Mouse (Mus musculus): ENCODE data around the gene Tbrg1. TPM values are rescaled to one million over a fixed set of nuclear protein-coding genes. Genes with fewer than 3 reads are reported as not detected.

Tbrg1 gene
- total RNA-seq, 2 experiments from 2014 or later: 50.8 to 50.9 TPM

Other genes with a start within 250 kb of the Tbrg1 start
- 10 to 100 TPM; 19.0 to 22.3 TPM for gene Robo3, start 224.1 kb downstream of the Tbrg1 start, total RNA-seq (2021)
- 10 to 100 TPM; 22.3 to 22.7 TPM for gene Msantd2, start 168.0 kb downstream of the Tbrg1 start, total RNA-seq (2021)
- 10 to 100 TPM; 26.9 to 27.8 TPM for gene Esam, start 129.2 kb downstream of the Tbrg1 start, total RNA-seq (2021)
- gene Vsig2, start 118.1 kb downstream of the Tbrg1 start, total RNA-seq (2021): 1 to 10 TPM; 3.5 to 6.2 TPM
- gene Nrgn, start 104.4 kb downstream of the Tbrg1 start, total RNA-seq (2021): 1,000 to 10,000 TPM; 1,609 to 1,636 TPM
- gene Siae, start 101.6 kb downstream of the Tbrg1 start, total RNA-seq (2021): 10 to 100 TPM; 12.1 to 14.0 TPM
- 1 to 10 TPM; 1.5 to 4.3 TPM for gene Spa17, start 43.6 kb downstream of the Tbrg1 start, total RNA-seq (2021)
- not detected for gene Panx3, start 11.9 kb upstream of the Tbrg1 start, total RNA-seq (2021)
- not detected for gene Olfr160, start 58.9 kb upstream of the Tbrg1 start, total RNA-seq (2021)
- gene Olfr874, start 87.8 kb upstream of the Tbrg1 start, total RNA-seq (2021): not detected
- not detected for gene Olfr875, start 114.5 kb upstream of the Tbrg1 start, total RNA-seq (2021)
- not detected for gene Olfr876, start 145.7 kb upstream of the Tbrg1 start, total RNA-seq (2021)
- gene Olfr877, start 197.0 kb upstream of the Tbrg1 start, total RNA-seq (2021): not detected
- gene Olfr145, start 239.4 kb upstream of the Tbrg1 start, total RNA-seq (2021): not detected

Measured in layer of hippocampus, postnatal 14 days (tissue).